Comparison of ENCODE assay signal across 23 mouse cellular contexts in genomic region chr9:119375556-119375955, GRCm38 (mm10). TPM values are rescaled to one million over a fixed set of nuclear protein-coding genes. Genes with fewer than 3 reads are reported as not detected.
DNase-seq lines count a peak whose midpoint lies in the region; ATAC-seq and TF ChIP-seq lines count a peak whose summit lies in the region.
"Had no signal": no experiment of that assay in that cellular context is flagged by ENCODE, and none has a peak within 500 bp of the region (broad histone marks: within the 10 kb centered on the region; RNA-seq: fewer than 3 reads in every experiment).

No protein-coding gene starts in this region.

- H3K27me3 ChIP-seq in ES-Bruce4 (ENCODE audit: control insufficient read depth, insufficient read depth, low read length, poor library complexity, severe bottlenecking), result no peaks in the 10 kb centered on the region
- H3K27me3 ChIP-seq in limb, embryonic 12.5 days, result no peaks in the 10 kb centered on the region
- H3K27me3 ChIP-seq in midbrain, postnatal 0 days (ENCODE audit: insufficient read depth, low read length), result no peaks in the 10 kb centered on the region
- H3K27me3 ChIP-seq in midbrain, embryonic 16.5 days (ENCODE audit: control insufficient read depth, insufficient read depth, low read depth, low read length), result no peaks in the 10 kb centered on the region
- H3K27me3 ChIP-seq: forebrain, embryonic 13.5 days; heart, embryonic 13.5 days; hindbrain, embryonic 15.5 days; Patski had no signal

- ATAC-seq in limb, embryonic 12.5 days (ENCODE audit: insufficient number of reproducible peaks, insufficient read depth, low FRiP score, low TSS enrichment, low read depth), result no peak
- no peak for ATAC-seq in midbrain, postnatal 0 days (ENCODE audit: low FRiP score)
- ATAC-seq in midbrain, embryonic 16.5 days, result no peak
- ATAC-seq: forebrain, embryonic 13.5 days; intestine, embryonic 16.5 days; Patski had no signal

- H3K36me3 ChIP-seq in ES-Bruce4 (ENCODE audit: control insufficient read depth, insufficient read depth, low read length, poor library complexity, severe bottlenecking), result peaks cover 1% of the 10 kb centered on the region; the same call in 1 of the 2 replicates
- peaks cover 15% of the 10 kb centered on the region for H3K36me3 ChIP-seq in limb, embryonic 12.5 days
- H3K36me3 ChIP-seq in midbrain, postnatal 0 days (ENCODE audit: insufficient read depth, low read length), result no peaks in the 10 kb centered on the region
- no peaks in the 10 kb centered on the region; the same call in 1 of the 2 replicates for H3K36me3 ChIP-seq in midbrain, embryonic 16.5 days (ENCODE audit: control insufficient read depth, insufficient read depth, low read length)
- H3K36me3 ChIP-seq: heart, embryonic 13.5 days; hindbrain, embryonic 15.5 days had no signal

- no peak overlapping the region for H3K4me2 ChIP-seq in limb, embryonic 12.5 days
- H3K4me2 ChIP-seq in midbrain, postnatal 0 days (ENCODE audit: low read depth, low read length, poor library complexity, severe bottlenecking), result no peak overlapping the region
- H3K4me2 ChIP-seq in midbrain, embryonic 16.5 days (ENCODE audit: low read length), result no peak overlapping the region
- H3K4me2 ChIP-seq: forebrain, embryonic 13.5 days; heart, embryonic 13.5 days; hindbrain, embryonic 15.5 days had no signal

- H3K4me1 ChIP-seq in ES-Bruce4 (ENCODE audit: control insufficient read depth, insufficient read depth, low read length), result peaks cover 6% of the 10 kb centered on the region
- no peaks in the 10 kb centered on the region for H3K4me1 ChIP-seq in limb, embryonic 12.5 days (replicated peaks)
- no peaks in the 10 kb centered on the region for H3K4me1 ChIP-seq in midbrain, postnatal 0 days (ENCODE audit: insufficient read depth, low read length)
- H3K4me1 ChIP-seq in midbrain, embryonic 16.5 days (ENCODE audit: control insufficient read depth, insufficient read depth, low read length), result no peaks in the 10 kb centered on the region
- H3K4me1 ChIP-seq: forebrain, embryonic 13.5 days; heart, embryonic 13.5 days; hindbrain, embryonic 15.5 days had no signal

- 43% methylated on average over 6 of the region's 6 CpGs for WGBS in limb, embryonic 12.5 days
- WGBS in midbrain, postnatal 0 days, result 71% methylated on average over 6 of the region's 6 CpGs
- WGBS in midbrain, embryonic 16.5 days, result 84% methylated on average over 6 of the region's 6 CpGs

- no peak for TF ChIP-seq POLR2A in ES-Bruce4 (IDR thresholded peaks at IDR 0.05; ENCODE audit: insufficient read depth, low read length)

- peak overlapping the region; percentile 30; the same call in 1 of the 2 replicates for H3K27ac ChIP-seq in ES-Bruce4 (ENCODE audit: insufficient read depth, low read length)
- 0 out of 2 replicates have a peak overlapping the region, but pooled peaks have one; percentile 9 for H3K27ac ChIP-seq in limb, embryonic 12.5 days
- no peak overlapping the region for H3K27ac ChIP-seq in midbrain, postnatal 0 days (ENCODE audit: low read depth, low read length)
- H3K27ac ChIP-seq in midbrain, embryonic 16.5 days (ENCODE audit: low read length), result no peak overlapping the region
- H3K27ac ChIP-seq: forebrain, embryonic 13.5 days; heart, embryonic 13.5 days; hindbrain, embryonic 15.5 days had no signal

- H3K9ac ChIP-seq in ES-Bruce4 (ENCODE audit: low read depth, poor library complexity, severe bottlenecking), result no peak overlapping the region
- H3K9ac ChIP-seq in limb, embryonic 12.5 days (replicated peaks), result no peak overlapping the region
- H3K9ac ChIP-seq in midbrain, postnatal 0 days (replicated peaks; ENCODE audit: low read length, poor library complexity, severe bottlenecking), result no peak overlapping the region
- H3K9ac ChIP-seq in midbrain, embryonic 16.5 days (ENCODE audit: low read depth, low read length), result no peak overlapping the region
- H3K9ac ChIP-seq: forebrain, embryonic 13.5 days; heart, embryonic 13.5 days; hindbrain, embryonic 15.5 days had no signal

- TF ChIP-seq EP300 in ES-Bruce4 (IDR thresholded peaks at IDR 0.05; ENCODE audit: insufficient read depth, low read depth, low read length), result no peak

- H3K9me3 ChIP-seq in ES-Bruce4 (replicated peaks; ENCODE audit: control insufficient read depth, insufficient read depth, low read length, poor library complexity, severe bottlenecking), result no peaks in the 10 kb centered on the region
- H3K9me3 ChIP-seq in limb, embryonic 12.5 days, result no peaks in the 10 kb centered on the region
- no peaks in the 10 kb centered on the region for H3K9me3 ChIP-seq in midbrain, postnatal 0 days (ENCODE audit: low read length)
- no peaks in the 10 kb centered on the region for H3K9me3 ChIP-seq in midbrain, embryonic 16.5 days (replicated peaks; ENCODE audit: control insufficient read depth, low read length, poor library complexity, severe bottlenecking)
- H3K9me3 ChIP-seq: forebrain, embryonic 13.5 days; heart, embryonic 13.5 days; hindbrain, embryonic 15.5 days had no signal

- DNase-seq in ES-CJ7 (ENCODE audit: low read depth, low spot score), result peak; percentile 44
- DNase-seq in embryo, embryonic 10.5 days (ENCODE audit: low spot score), result peak; percentile 30
- DNase-seq in midbrain, postnatal 0 days (ENCODE audit: low spot score), result no peak
- no peak for DNase-seq in layer of hippocampus, adult 9-10 months (ENCODE audit: low spot score)
- DNase-seq: adrenal gland, postnatal 10 days; cerebellum, adult 11 months; cerebellum, adult 8-10 months; cerebellum, postnatal 25 days; gastrocnemius, postnatal 36 days; heart, postnatal 36 days had no signal

- no peak overlapping the region for H3K4me3 ChIP-seq in ES-Bruce4 (ENCODE audit: low read depth, low read length)
- H3K4me3 ChIP-seq in limb, embryonic 12.5 days (replicated peaks), result no peak overlapping the region
- H3K4me3 ChIP-seq in midbrain, postnatal 0 days (ENCODE audit: low read depth, low read length), result no peak overlapping the region
- H3K4me3 ChIP-seq in midbrain, embryonic 16.5 days (ENCODE audit: low read depth, low read length), result no peak overlapping the region
- H3K4me3 ChIP-seq: forebrain, embryonic 13.5 days; heart, embryonic 13.5 days; hindbrain, embryonic 15.5 days had no signal

- TF ChIP-seq CTCF in ES-Bruce4 (IDR thresholded peaks at IDR 0.05; ENCODE audit: low read depth, low read length), result no peak
- no peak for TF ChIP-seq CTCF in midbrain, postnatal 0 days (IDR thresholded peaks at IDR 0.05)

RNA-seq across cellular contexts. Expression of gene Slc22a14, which starts 10.2 kb away (rescaled TPM):
- not detected in 2 replicates for polyA plus RNA-seq in ES-Bruce4 (2011; ENCODE audit: insufficient read depth, insufficient read length, low read depth, missing spikeins)
- polyA plus RNA-seq in limb, embryonic 12.5 days (2016; fragmentation: Nextera tagmentation; extraction: Ambion mirVana), result not detected in 2 replicates
- not detected in 2 replicates for total RNA-seq in midbrain, postnatal 0 days (2014; rRNA removed)
- polyA plus RNA-seq in midbrain, postnatal 0 days (2015; fragmentation: Nextera tagmentation; extraction: Ambion mirVana), result 0.15 TPM in 1 of 2 replicates, not detected in the other
- polyA plus RNA-seq in midbrain, embryonic 16.5 days (2015; fragmentation: Nextera tagmentation; extraction: Ambion mirVana), result 0.11 TPM in 1 of 2 replicates, not detected in the other
- total RNA-seq: adrenal gland, postnatal 4 days; gastrocnemius, adult 8-10 months; gastrocnemius, postnatal 36 days; MEL had no signal
- polyA plus RNA-seq: embryonic facial prominence, embryonic 14.5 days; forebrain, embryonic 13.5 days; heart, embryonic 13.5 days; hindbrain, embryonic 11.5 days; hindbrain, embryonic 15.5 days had no signal

RNA-seq across cellular contexts. Expression of gene Xylb, which starts 18.4 kb away (rescaled TPM):
- 7.8 and 7.9 TPM in 2 replicates for polyA plus RNA-seq in ES-Bruce4 (2011; ENCODE audit: insufficient read depth, insufficient read length, low read depth, missing spikeins)
- 7.6 and 8.3 TPM in 2 replicates for polyA plus RNA-seq in limb, embryonic 12.5 days (2016; fragmentation: Nextera tagmentation; extraction: Ambion mirVana)
- 2.6 and 3.2 TPM in 2 replicates for total RNA-seq in midbrain, postnatal 0 days (2014; rRNA removed)
- polyA plus RNA-seq in midbrain, postnatal 0 days (2015; fragmentation: Nextera tagmentation; extraction: Ambion mirVana), result 3.9 and 4.3 TPM in 2 replicates
- polyA plus RNA-seq in midbrain, embryonic 16.5 days (2015; fragmentation: Nextera tagmentation; extraction: Ambion mirVana), result 2.7 and 4.3 TPM in 2 replicates

RNA-seq across cellular contexts. Expression of gene Acvr2b, which starts 26.4 kb away (rescaled TPM):
- polyA plus RNA-seq in ES-Bruce4 (2011; ENCODE audit: insufficient read depth, insufficient read length, low read depth, missing spikeins), result 52.1 and 54.3 TPM in 2 replicates
- polyA plus RNA-seq in limb, embryonic 12.5 days (2016; fragmentation: Nextera tagmentation; extraction: Ambion mirVana), result 48.9 and 50.5 TPM in 2 replicates
- 35.6 and 39.7 TPM in 2 replicates for total RNA-seq in midbrain, postnatal 0 days (2014; rRNA removed)
- 29.5 and 32.1 TPM in 2 replicates for polyA plus RNA-seq in midbrain, postnatal 0 days (2015; fragmentation: Nextera tagmentation; extraction: Ambion mirVana)
- 28.4 and 36.0 TPM in 2 replicates for polyA plus RNA-seq in midbrain, embryonic 16.5 days (2015; fragmentation: Nextera tagmentation; extraction: Ambion mirVana)

RNA-seq across cellular contexts. Expression of gene Myd88, which starts 34.3 kb away (rescaled TPM):
- polyA plus RNA-seq in ES-Bruce4 (2011; ENCODE audit: insufficient read depth, insufficient read length, low read depth, missing spikeins), result 6.2 and 7.0 TPM in 2 replicates
- 9.2 and 9.9 TPM in 2 replicates for polyA plus RNA-seq in limb, embryonic 12.5 days (2016; fragmentation: Nextera tagmentation; extraction: Ambion mirVana)
- total RNA-seq in midbrain, postnatal 0 days (2014; rRNA removed), result 4.2 and 5.9 TPM in 2 replicates
- polyA plus RNA-seq in midbrain, postnatal 0 days (2015; fragmentation: Nextera tagmentation; extraction: Ambion mirVana), result 4.7 and 5.6 TPM in 2 replicates
- polyA plus RNA-seq in midbrain, embryonic 16.5 days (2015; fragmentation: Nextera tagmentation; extraction: Ambion mirVana), result 5.2 and 5.8 TPM in 2 replicates

RNA-seq across cellular contexts. Expression of gene Acaa1a, which starts 36.1 kb away (rescaled TPM):
- 20.7 and 23.9 TPM in 2 replicates for polyA plus RNA-seq in ES-Bruce4 (2011; ENCODE audit: insufficient read depth, insufficient read length, low read depth, missing spikeins)
- polyA plus RNA-seq in limb, embryonic 12.5 days (2016; fragmentation: Nextera tagmentation; extraction: Ambion mirVana), result 81.3 and 81.6 TPM in 2 replicates
- 106 and 120 TPM in 2 replicates for total RNA-seq in midbrain, postnatal 0 days (2014; rRNA removed)
- 75.5 and 82.6 TPM in 2 replicates for polyA plus RNA-seq in midbrain, postnatal 0 days (2015; fragmentation: Nextera tagmentation; extraction: Ambion mirVana)
- polyA plus RNA-seq in midbrain, embryonic 16.5 days (2015; fragmentation: Nextera tagmentation; extraction: Ambion mirVana), result 113 and 116 TPM in 2 replicates

Comparison
In these comparisons a context has a peak if more than half of its experiments do, and no peak if none do; other contexts are left out.
1. H3K27ac ChIP-seq: peak in ES-Bruce4 (single experiment) and limb, embryonic 12.5 days (single experiment); none in midbrain, postnatal 0 days (single experiment) and midbrain, embryonic 16.5 days (single experiment).
2. DNase-seq: peak in ES-CJ7 (single experiment) and embryo, embryonic 10.5 days (single experiment); none in midbrain, postnatal 0 days (single experiment) and layer of hippocampus, adult 9-10 months (single experiment).